Mouse (Mus musculus): ENCODE measurements around the gene Opcml.

DNA sequence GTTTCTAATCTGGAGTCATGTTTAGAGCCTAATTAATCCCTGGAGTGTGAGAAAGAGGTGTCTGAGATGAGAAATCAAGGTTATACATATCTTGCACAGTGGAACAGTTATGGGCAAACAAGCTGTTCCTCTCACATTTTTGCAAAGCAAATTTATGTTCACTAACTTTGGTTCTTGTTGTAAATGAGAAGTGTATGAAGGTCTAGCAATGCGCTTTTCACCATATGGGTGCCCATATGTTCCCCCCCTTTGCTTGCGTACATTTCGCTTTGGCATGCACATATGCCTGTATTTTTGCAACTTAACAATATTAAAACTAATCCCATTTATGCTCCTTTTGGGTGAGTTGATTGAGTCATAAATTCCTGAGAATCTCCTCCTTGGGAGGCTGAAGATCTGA, 1031.5 kb downstream of the Opcml start:
- no peak for TF ChIP-seq CTCF (IDR thresholded peaks at IDR 0.05; ENCODE audit: control insufficient read depth, insufficient read depth, low read length)
- no peak for TF ChIP-seq POLR2A (IDR thresholded peaks at IDR 0.05; ENCODE audit: borderline replicate concordance, control insufficient read depth, low read depth, low read length)
